Mouse (Mus musculus): ENCODE measurements around the gene Olfr1116. TPM values are rescaled to one million over a fixed set of nuclear protein-coding genes. Genes with fewer than 3 reads are reported as not detected.
"Not testable (repeated sequence)": the region's sequence is repeated elsewhere in the genome, so short reads cannot be mapped to it uniquely, and the experiment has no call there.

Gene Olfr1116
- polyA plus RNA-seq (2016; fragmentation: Nextera tagmentation; extraction: Ambion mirVana): not detected in 2 replicates

- no peak within 1 kb of the TSS for H3K4me3 ChIP-seq
- no peak within 1 kb of the TSS for H3K4me2 ChIP-seq
- WGBS: 71% methylated on average over 1 of the region's 1 CpGs
- no peak within 1 kb of the TSS for H3K27ac ChIP-seq (ENCODE audit: poor library complexity, severe bottlenecking)
- no peak for ATAC-seq (ENCODE audit: insufficient number of reproducible peaks, low FRiP score)
- no peak within 1 kb of the TSS for H3K9ac ChIP-seq
- no peaks in the 10 kb centered on the region for H3K9me3 ChIP-seq (replicated peaks)
- H3K36me3 ChIP-seq: no peaks in the 10 kb centered on the region
- no peaks in the 10 kb centered on the region for H3K4me1 ChIP-seq (replicated peaks)
- no peaks in the 10 kb centered on the region for H3K27me3 ChIP-seq (replicated peaks)
Measured at GRCm38 (mm10) chr2:87267234-87267633, at the start of gene Olfr1116. Gene Olfr1116 (plus strand): TSS chr2:87267534.

- Histone ChIP-seq H3K27me3 (replicated peaks) (no peaks in the 10 kb centered on the region), H3K9ac (no peak within 1 kb of the TSS), H3K27ac (ENCODE audit: poor library complexity, severe bottlenecking) (no peak within 1 kb of the TSS), H3K36me3 (no peaks in the 10 kb centered on the region), H3K4me3 (no peak within 1 kb of the TSS), H3K4me2 (no peak within 1 kb of the TSS), H3K9me3 (replicated peaks) (no peaks in the 10 kb centered on the region), H3K4me1 (replicated peaks) (no peaks in the 10 kb centered on the region)
- WGBS: 71% methylated on average over 2 of the region's 2 CpGs
- no peak for ATAC-seq (ENCODE audit: insufficient number of reproducible peaks, low FRiP score)
Measured at GRCm38 (mm10) chr2:87247713-87248112, 19.6 kb upstream of the Olfr1116 start, which contains the start of gene Olfr1115. Gene Olfr1115 (plus strand): TSS chr2:87248013.

- not testable (repeated sequence) for H3K9ac ChIP-seq; ATAC-seq (ENCODE audit: insufficient number of reproducible peaks, low FRiP score); H3K4me3 ChIP-seq; H3K4me2 ChIP-seq; H3K27ac ChIP-seq (ENCODE audit: poor library complexity, severe bottlenecking); H3K9me3 ChIP-seq (replicated peaks); H3K36me3 ChIP-seq; H3K27me3 ChIP-seq (replicated peaks); H3K4me1 ChIP-seq (replicated peaks)
Measured at GRCm38 (mm10) chr2:87293977-87294376, 26.6 kb downstream of the Olfr1116 start.

GRCm38 (mm10) chr2:87307281-87307680, 39.9 kb downstream of the Olfr1116 start, which contains the start of gene Olfr1118:
Gene Olfr1118 (plus strand): TSS chr2:87307581.
- no peaks in the 10 kb centered on the region for H3K4me1 ChIP-seq (replicated peaks)
- H3K27ac ChIP-seq (ENCODE audit: poor library complexity, severe bottlenecking): no peak within 1 kb of the TSS
- no peak for ATAC-seq (ENCODE audit: insufficient number of reproducible peaks, low FRiP score)
- no peaks in the 10 kb centered on the region for H3K27me3 ChIP-seq (replicated peaks)
- no peak within 1 kb of the TSS for H3K9ac ChIP-seq
- no peak within 1 kb of the TSS for H3K4me3 ChIP-seq
- 75% methylated on average over 1 of the region's 1 CpGs for WGBS
- H3K9me3 ChIP-seq (replicated peaks): no peaks in the 10 kb centered on the region
- no peak within 1 kb of the TSS for H3K4me2 ChIP-seq
- H3K36me3 ChIP-seq: no peaks in the 10 kb centered on the region

Small RNA genes lying within 50 kb of the gene (microRNA-seq; reads per million reads assigned to microRNA genes)
- not detected for gene Gm27438

Other genes with a start within 250 kb of the Olfr1116 start
- gene Olfr1104, start 240.5 kb upstream of the Olfr1116 start, polyA plus RNA-seq (2016; fragmentation: Nextera tagmentation; extraction: Ambion mirVana): not detected in 2 replicates
- not detected in 2 replicates for gene Olfr1105, start 231.0 kb upstream of the Olfr1116 start, polyA plus RNA-seq (2016; fragmentation: Nextera tagmentation; extraction: Ambion mirVana)
- gene Olfr1106, start 215.3 kb upstream of the Olfr1116 start, polyA plus RNA-seq (2016; fragmentation: Nextera tagmentation; extraction: Ambion mirVana): not detected in 2 replicates
- not detected in 2 replicates for gene Olfr1107, start 191.7 kb upstream of the Olfr1116 start, polyA plus RNA-seq (2016; fragmentation: Nextera tagmentation; extraction: Ambion mirVana)
- gene Olfr1109, start 171.5 kb upstream of the Olfr1116 start, polyA plus RNA-seq (2016; fragmentation: Nextera tagmentation; extraction: Ambion mirVana): not detected in 2 replicates
- gene Olfr259, start 153.0 kb upstream of the Olfr1116 start, polyA plus RNA-seq (2016; fragmentation: Nextera tagmentation; extraction: Ambion mirVana): not detected in 2 replicates
- gene Olfr1110, start 127.2 kb upstream of the Olfr1116 start, polyA plus RNA-seq (2016; fragmentation: Nextera tagmentation; extraction: Ambion mirVana): not detected in 2 replicates
- not detected in 2 replicates for gene Olfr1111, start 114.9 kb upstream of the Olfr1116 start, polyA plus RNA-seq (2016; fragmentation: Nextera tagmentation; extraction: Ambion mirVana)
- gene Olfr1112, start 79.7 kb upstream of the Olfr1116 start, polyA plus RNA-seq (2016; fragmentation: Nextera tagmentation; extraction: Ambion mirVana): not detected in 2 replicates
- not detected in 2 replicates for gene Olfr1113, start 58.6 kb upstream of the Olfr1116 start, polyA plus RNA-seq (2016; fragmentation: Nextera tagmentation; extraction: Ambion mirVana)
- gene Olfr1115, start 19.5 kb upstream of the Olfr1116 start, polyA plus RNA-seq (2016; fragmentation: Nextera tagmentation; extraction: Ambion mirVana): not detected in 2 replicates
- not detected in 2 replicates for gene Olfr1118, start 40.0 kb downstream of the Olfr1116 start, polyA plus RNA-seq (2016; fragmentation: Nextera tagmentation; extraction: Ambion mirVana)
- not detected in 2 replicates for gene Olfr1120, start 87.3 kb downstream of the Olfr1116 start, polyA plus RNA-seq (2016; fragmentation: Nextera tagmentation; extraction: Ambion mirVana)
- not detected in 2 replicates for gene Olfr1121, start 102.4 kb downstream of the Olfr1116 start, polyA plus RNA-seq (2016; fragmentation: Nextera tagmentation; extraction: Ambion mirVana)
- gene Olfr1122, start 118.3 kb downstream of the Olfr1116 start, polyA plus RNA-seq (2016; fragmentation: Nextera tagmentation; extraction: Ambion mirVana): not detected in 2 replicates
- not detected in 2 replicates for gene Olfr1123, start 149.1 kb downstream of the Olfr1116 start, polyA plus RNA-seq (2016; fragmentation: Nextera tagmentation; extraction: Ambion mirVana)
- not detected in 2 replicates for gene Olfr1124, start 162.7 kb downstream of the Olfr1116 start, polyA plus RNA-seq (2016; fragmentation: Nextera tagmentation; extraction: Ambion mirVana)
- not detected in 2 replicates for gene Olfr1126, start 186.4 kb downstream of the Olfr1116 start, polyA plus RNA-seq (2016; fragmentation: Nextera tagmentation; extraction: Ambion mirVana)
- gene Pramel7, start 229.6 kb downstream of the Olfr1116 start, polyA plus RNA-seq (2016; fragmentation: Nextera tagmentation; extraction: Ambion mirVana): not detected in 2 replicates
- not detected in 2 replicates for gene Pramel6, start 239.0 kb downstream of the Olfr1116 start, polyA plus RNA-seq (2016; fragmentation: Nextera tagmentation; extraction: Ambion mirVana)

Data from heart, embryonic 12.5 days (tissue).